Mouse (Mus musculus) kidney, postnatal 0 days (tissue): ENCODE data around the gene Hist1h2ae. TPM values are rescaled to one million over a fixed set of nuclear protein-coding genes. Genes with fewer than 3 reads are reported as not detected.
A peak's percentile ranks its signal among the peaks of the same experiment; 100 is the strongest.
"Not testable (repeated sequence)": the region's sequence is repeated elsewhere in the genome, so short reads cannot be mapped to it uniquely, and the experiment has no call there.

ENCODE experiments used
- ATAC-seq: fragments of 200-750 bp; cut with Nextera tagmentation; replicated peaks from 2 replicates; pipeline ENCODE4 v1.8.0; 2017; ENCODE audit warnings: low read depth, moderate number of reproducible peaks, moderate TSS enrichment, moderate library complexity; ENCODE audit not compliant: low FRiP score
- DNase-seq: peaks from one replicate; pipeline ENCODE4 v3.0.0-alpha.2; 2016; ENCODE audit warnings: low spot score
- H3K27ac ChIP-seq: fragments of 300-500 bp; sonication (generic); 2 replicates; pipeline ENCODE4 v1.5.1; 2014; ENCODE audit warnings: mild to moderate bottlenecking
- H3K27me3 ChIP-seq: fragments of 300-500 bp; sonication (generic); 2 replicates; pipeline ENCODE4 v1.6.1; 2014; ENCODE audit warnings: low read length, mixed read lengths; ENCODE audit not compliant: insufficient read depth
- H3K36me3 ChIP-seq: fragments of 300-500 bp; sonication (generic); 2 replicates; pipeline ENCODE4 v1.6.1; 2014; ENCODE audit warnings: low read length, mixed read lengths; ENCODE audit not compliant: insufficient read depth
- H3K4me1 ChIP-seq: fragments of 300-500 bp; sonication (generic); replicated peaks from 2 replicates; pipeline ENCODE4 v1.6.1; 2014; ENCODE audit warnings: antibody characterized with exemption, low read length, mixed read lengths; ENCODE audit not compliant: insufficient read depth
- H3K4me2 ChIP-seq: fragments of 300-500 bp; sonication (generic); 2 replicates; pipeline ENCODE4 v1.6.1; 2014; ENCODE audit warnings: mild to moderate bottlenecking, low read length, moderate library complexity, mixed read lengths
- H3K4me3 ChIP-seq: fragments of 300-500 bp; sonication (generic); replicated peaks from 2 replicates; pipeline ENCODE4 v1.5.1; 2014; ENCODE audit warnings: low read depth, low read length
- H3K9ac ChIP-seq: fragments of 300-500 bp; sonication (generic); 2 replicates; pipeline ENCODE4 v1.6.1; 2014; ENCODE audit warnings: low read depth, low read length
- H3K9me3 ChIP-seq: fragments of 300-500 bp; sonication (generic); replicated peaks from 2 replicates; pipeline ENCODE4 v1.6.1; 2016; ENCODE audit warnings: low read length, inconsistent platforms, mixed read lengths
- CTCF ChIP-seq: IDR thresholded peaks from 2 replicates; pipeline ENCODE4 v1.5.1; 2016; ENCODE audit warnings: antibody characterized with exemption, low read depth, mild to moderate bottlenecking, moderate library complexity
- WGBS: fragments of 180-500 bp; shearing (Covaris S2); extraction: QIAGEN DNeasy Blood & Tissue Kit; methylation state at CpG from one replicate; pipeline ENCODE4 v1.1.7; 2014; 5-methylcytosine and 5-hydroxymethylcytosine counted together
- polyA plus RNA-seq: library from polyadenylated mRNA; unstranded; fragments of >200 nt; fragmentation: Nextera tagmentation; extraction: Ambion mirVana; gene quantifications from 2 replicates; pipeline ENCODE4 v1.2.1, GENCODE M21; 2015

Gene Hist1h2ae
- polyA plus RNA-seq, 1 experiment from 2014 or later, result 50.2 TPM

- H3K27ac ChIP-seq, result peak overlapping the region; percentile 81
- H3K4me3 ChIP-seq, result peak overlapping the region; percentile 43
- 1% methylated on average over 15 of the region's 15 CpGs for WGBS
- TF ChIP-seq CTCF, result no peak
- peak; percentile 18 for DNase-seq
- H3K9ac ChIP-seq, result peak overlapping the region; percentile 48
- 0 out of 2 replicates have a peak, but pooled peaks have one; percentile 3 for ATAC-seq
- H3K4me2 ChIP-seq, result peak overlapping the region; percentile 70
- peaks cover 13% of the 10 kb centered on the region for H3K4me1 ChIP-seq
- no peaks in the 10 kb centered on the region for H3K9me3 ChIP-seq
- no peaks in the 10 kb centered on the region for H3K36me3 ChIP-seq
- no peaks in the 10 kb centered on the region for H3K27me3 ChIP-seq
These were observed 36.5 kb downstream of the Hist1h2ae start for GRCm38 (mm10) chr13:23534368-23535131.

GRCm38 (mm10) chr13:23533560-23534367, 37.3 kb downstream of the Hist1h2ae start, which contains the start of gene Hist1h2af:
Gene Hist1h2af (plus strand): TSS chr13:23533906.
- not testable (repeated sequence) for H3K9me3 ChIP-seq, H3K27me3 ChIP-seq, H3K36me3 ChIP-seq
- Histone ChIP-seq H3K27ac (peak within 1 kb of the TSS; percentile 97), H3K4me1 (peaks cover 13% of the 10 kb centered on the region), H3K9ac (peak within 1 kb of the TSS; percentile 78), H3K4me3 (peak within 1 kb of the TSS; percentile 49), H3K4me2 (peak within 1 kb of the TSS; percentile 70)
- 1% methylated on average over 25 of the region's 53 CpGs for WGBS
- DNase-seq (peak; percentile 97), ATAC-seq (peak; percentile 16; the same call in 1 of the 2 replicates)

GRCm38 (mm10) chr13:23532262-23533075, 38.6 kb downstream of the Hist1h2ae start:
- Histone ChIP-seq H3K27me3 (no peaks in the 10 kb centered on the region), H3K9me3 (no peaks in the 10 kb centered on the region), H3K9ac (peak overlapping the region; percentile 78; the same call in 1 of the 2 replicates), H3K27ac (peak overlapping the region; percentile 97), H3K36me3 (no peaks in the 10 kb centered on the region), H3K4me3 (peak overlapping the region; percentile 49), H3K4me1 (peaks cover 13% of the 10 kb centered on the region), H3K4me2 (peak overlapping the region; percentile 70)
- no peak for TF ChIP-seq CTCF
- 12% methylated on average over 9 of the region's 9 CpGs for WGBS
- DNase-seq (no peak), ATAC-seq (no peak)

- ATAC-seq (peak; percentile 84), DNase-seq (peak; percentile 98)
- under 1% methylated on average over 54 of the region's 70 CpGs for WGBS
- H3K9ac ChIP-seq, result peak within 1 kb of the TSS; percentile 78
- peak within 1 kb of the TSS; percentile 70 for H3K4me2 ChIP-seq
- H3K4me3 ChIP-seq, result peak within 1 kb of the TSS; percentile 49
- no peaks in the 10 kb centered on the region for H3K27me3 ChIP-seq
- H3K27ac ChIP-seq, result peak within 1 kb of the TSS; percentile 97
- TF ChIP-seq CTCF, result no peak
- no peaks in the 10 kb centered on the region for H3K9me3 ChIP-seq
- no peaks in the 10 kb centered on the region for H3K36me3 ChIP-seq
- H3K4me1 ChIP-seq, result peaks cover 9% of the 10 kb centered on the region
These were observed 39.8 kb downstream of the Hist1h2ae start, which contains the start of gene Hist1h4h for GRCm38 (mm10) chr13:23530901-23531875. Gene Hist1h4h (plus strand): TSS chr13:23531050.

- ATAC-seq (no peak), DNase-seq (peak; percentile 72)
- peak overlapping the region; percentile 49 for H3K4me3 ChIP-seq
- H3K27ac ChIP-seq, result peak overlapping the region; percentile 97
- WGBS, result under 1% methylated on average over 20 of the region's 20 CpGs
- no peaks in the 10 kb centered on the region for H3K27me3 ChIP-seq
- H3K9ac ChIP-seq, result peak overlapping the region; percentile 78
- peak overlapping the region; percentile 70 for H3K4me2 ChIP-seq
- H3K9me3 ChIP-seq, result no peaks in the 10 kb centered on the region
- no peaks in the 10 kb centered on the region for H3K36me3 ChIP-seq
- no peak for TF ChIP-seq CTCF
- peaks cover 9% of the 10 kb centered on the region for H3K4me1 ChIP-seq
These were observed 40.7 kb downstream of the Hist1h2ae start for GRCm38 (mm10) chr13:23530181-23530900.
